Mouse (Mus musculus) forebrain, embryonic 16.5 days (tissue): ENCODE measurements around the gene Ryr2. TPM values are rescaled to one million over a fixed set of nuclear protein-coding genes. Genes with fewer than 3 reads are reported as not detected.
"Not testable (repeated sequence)": the region's sequence is repeated elsewhere in the genome, so short reads cannot be mapped to it uniquely, and the experiment has no call there.

Source experiments
- ATAC-seq: fragments of 200-750 bp; cut with Nextera tagmentation; 2 replicates; pipeline ENCODE4 v1.8.0; 2017; ENCODE audit warnings: mild to moderate bottlenecking, moderate library complexity
- H3K27ac ChIP-seq: fragments of 300-500 bp; sonication (generic); 2 replicates; pipeline ENCODE4 v1.5.1; 2014; ENCODE audit warnings: low read length, control low read depth
- H3K27me3 ChIP-seq: fragments of 300-500 bp; sonication (generic); replicated peaks from 2 replicates; pipeline ENCODE4 v1.6.1; 2014; ENCODE audit warnings: low read length; ENCODE audit not compliant: control insufficient read depth, insufficient read depth
- H3K36me3 ChIP-seq: fragments of 300-500 bp; sonication (generic); 2 replicates; pipeline ENCODE4 v1.6.1; 2014; ENCODE audit not compliant: control insufficient read depth, insufficient read depth
- H3K4me1 ChIP-seq: fragments of 300-500 bp; sonication (generic); replicated peaks from 2 replicates; pipeline ENCODE4 v1.6.1; 2014; ENCODE audit warnings: low read length; ENCODE audit not compliant: control insufficient read depth, insufficient read depth
- H3K4me2 ChIP-seq: fragments of 300-500 bp; sonication (generic); 2 replicates; pipeline ENCODE4 v1.6.1; 2014; ENCODE audit warnings: mild to moderate bottlenecking, low read length, control low read depth
- H3K4me3 ChIP-seq: fragments of 300-500 bp; sonication (generic); replicated peaks from 2 replicates; pipeline ENCODE4 v1.5.1; 2014; ENCODE audit warnings: mild to moderate bottlenecking, low read length, control low read depth
- H3K9ac ChIP-seq: fragments of 300-500 bp; sonication (generic); replicated peaks from 2 replicates; pipeline ENCODE4 v1.6.1; 2014; ENCODE audit warnings: low read depth, low read length, control low read depth
- H3K9me3 ChIP-seq: fragments of 300-500 bp; sonication (generic); 2 replicates; pipeline ENCODE4 v1.6.1; 2016; ENCODE audit warnings: low read length; ENCODE audit not compliant: control insufficient read depth
- WGBS: fragments of 180-500 bp; shearing (Covaris S2); extraction: QIAGEN DNeasy Blood & Tissue Kit; methylation state at CpG from one replicate; pipeline ENCODE4 v1.1.7; 2014; 5-methylcytosine and 5-hydroxymethylcytosine counted together
- polyA plus RNA-seq: library from polyadenylated mRNA; unstranded; fragments of >200 nt; fragmentation: Nextera tagmentation; extraction: Ambion mirVana; gene quantifications from 2 replicates; pipeline ENCODE4 v1.2.1, GENCODE M21; 2015

Gene Ryr2
- polyA plus RNA-seq, 1 experiment from 2014 or later = 2.2 TPM

GRCm38 (mm10) chr13:11563224-11564024, 543.3 kb downstream of the Ryr2 start:
- Histone ChIP-seq H3K36me3 (no peaks in the 10 kb centered on the region), H3K4me3 (no peak overlapping the region), H3K27ac (no peak overlapping the region), H3K27me3 (no peaks in the 10 kb centered on the region), H3K9ac (no peak overlapping the region), H3K4me1 (no peaks in the 10 kb centered on the region), H3K4me2 (no peak overlapping the region), H3K9me3 (no peaks in the 10 kb centered on the region)
- WGBS = 35% methylated on average over 1 of the region's 1 CpGs
- peak; percentile 89 for ATAC-seq

GRCm38 (mm10) chr13:11549644-11550043, 557.1 kb downstream of the Ryr2 start:
- Histone ChIP-seq H3K27ac (no peak overlapping the region), H3K4me2 (no peak overlapping the region), H3K4me1 (no peaks in the 10 kb centered on the region), H3K27me3 (no peaks in the 10 kb centered on the region), H3K9ac (no peak overlapping the region), H3K36me3 (no peaks in the 10 kb centered on the region), H3K4me3 (no peak overlapping the region), H3K9me3 (no peaks in the 10 kb centered on the region)
- ATAC-seq = no peak
- 94% methylated on average over 3 of the region's 3 CpGs for WGBS

GRCm38 (mm10) chr13:11549136-11549535, 557.6 kb downstream of the Ryr2 start:
- H3K9ac ChIP-seq, H3K4me2 ChIP-seq, H3K27ac ChIP-seq, H3K4me1 ChIP-seq, H3K4me3 ChIP-seq, H3K27me3 ChIP-seq, H3K9me3 ChIP-seq, ATAC-seq, H3K36me3 ChIP-seq: not testable (repeated sequence)
- 89% methylated on average over 15 of the region's 15 CpGs for WGBS

GRCm38 (mm10) chr13:11545841-11546240, 560.9 kb downstream of the Ryr2 start:
- Histone ChIP-seq H3K27ac (no peak overlapping the region), H3K36me3 (no peaks in the 10 kb centered on the region), H3K4me2 (no peak overlapping the region), H3K4me1 (no peaks in the 10 kb centered on the region), H3K9ac (no peak overlapping the region), H3K4me3 (no peak overlapping the region), H3K27me3 (no peaks in the 10 kb centered on the region), H3K9me3 (no peaks in the 10 kb centered on the region)
- 51% methylated on average over 7 of the region's 7 CpGs for WGBS
- no peak for ATAC-seq

- Histone ChIP-seq H3K27me3 (no peaks in the 10 kb centered on the region), H3K4me3 (no peak overlapping the region), H3K36me3 (no peaks in the 10 kb centered on the region), H3K27ac (no peak overlapping the region), H3K9ac (no peak overlapping the region), H3K9me3 (no peaks in the 10 kb centered on the region), H3K4me2 (no peak overlapping the region), H3K4me1 (no peaks in the 10 kb centered on the region)
- ATAC-seq = no peak
- 87% methylated on average over 3 of the region's 3 CpGs for WGBS
These were observed 564.2 kb downstream of the Ryr2 start for GRCm38 (mm10) chr13:11542546-11542945.

- Histone ChIP-seq H3K27ac (no peak overlapping the region), H3K4me3 (no peak overlapping the region), H3K4me2 (no peak overlapping the region), H3K9ac (no peak overlapping the region), H3K9me3 (no peaks in the 10 kb centered on the region), H3K4me1 (no peaks in the 10 kb centered on the region), H3K27me3 (no peaks in the 10 kb centered on the region), H3K36me3 (no peaks in the 10 kb centered on the region)
- 47% methylated on average over 1 of the region's 1 CpGs for WGBS
- ATAC-seq = 0 out of 2 replicates have a peak, but pooled peaks have one; percentile 31
These were observed 569.9 kb downstream of the Ryr2 start for GRCm38 (mm10) chr13:11536851-11537250.

GRCm38 (mm10) chr13:11535874-11536273, 570.9 kb downstream of the Ryr2 start:
- WGBS = 77% methylated on average over 3 of the region's 3 CpGs
- ATAC-seq = no peak
- Histone ChIP-seq H3K9me3 (no peaks in the 10 kb centered on the region), H3K4me1 (no peaks in the 10 kb centered on the region), H3K27ac (no peak overlapping the region), H3K4me3 (no peak overlapping the region), H3K27me3 (no peaks in the 10 kb centered on the region), H3K9ac (no peak overlapping the region), H3K36me3 (no peaks in the 10 kb centered on the region), H3K4me2 (no peak overlapping the region)

GRCm38 (mm10) chr13:11533265-11533664, 573.5 kb downstream of the Ryr2 start:
- Histone ChIP-seq H3K27me3 (no peaks in the 10 kb centered on the region), H3K27ac (no peak overlapping the region), H3K4me2 (no peak overlapping the region), H3K36me3 (no peaks in the 10 kb centered on the region), H3K9ac (no peak overlapping the region), H3K9me3 (no peaks in the 10 kb centered on the region), H3K4me3 (no peak overlapping the region), H3K4me1 (no peaks in the 10 kb centered on the region)
- WGBS = 62% methylated on average over 2 of the region's 2 CpGs
- ATAC-seq = no peak

- H3K4me3 ChIP-seq = no peak overlapping the region
- WGBS = 94% methylated on average over 7 of the region's 7 CpGs
- H3K27ac ChIP-seq = no peak overlapping the region
- no peak overlapping the region for H3K9ac ChIP-seq
- H3K27me3 ChIP-seq = no peaks in the 10 kb centered on the region
- H3K4me1 ChIP-seq = no peaks in the 10 kb centered on the region
- no peaks in the 10 kb centered on the region for H3K9me3 ChIP-seq
- no peak overlapping the region for H3K4me2 ChIP-seq
- no peak for ATAC-seq
- no peaks in the 10 kb centered on the region for H3K36me3 ChIP-seq
These were observed 574.5 kb downstream of the Ryr2 start for GRCm38 (mm10) chr13:11532014-11532890.
